Mouse (Mus musculus) forebrain, embryonic 14.5 days (tissue): Measurements from ENCODE around the gene Flywch2. TPM values are rescaled to one million over a fixed set of nuclear protein-coding genes. Genes with fewer than 3 reads are reported as not detected.

Experiments
- ATAC-seq: fragments of 200-750 bp; cut with Nextera tagmentation; 2 replicates; pipeline ENCODE4 v1.8.0; 2017; ENCODE audit warnings: mild to moderate bottlenecking, moderate library complexity
- DNase-seq: peaks from one replicate; pipeline ENCODE4 v3.0.0-alpha.2; 2015; ENCODE audit warnings: low spot score
- H3K27ac ChIP-seq: fragments of 300-500 bp; sonication (generic); 2 replicates; pipeline ENCODE4 v1.5.1; 2014; ENCODE audit warnings: low read depth, mild to moderate bottlenecking, control low read depth, low read length, moderate library complexity
- H3K27me3 ChIP-seq: fragments of 300-500 bp; sonication (generic); replicated peaks from 2 replicates; pipeline ENCODE4 v1.6.1; 2014; ENCODE audit warnings: low read length, control low read depth, mixed read lengths; ENCODE audit not compliant: control insufficient read depth, insufficient read depth
- H3K36me3 ChIP-seq: fragments of 300-500 bp; sonication (generic); 2 replicates; pipeline ENCODE4 v1.6.1; 2014; ENCODE audit warnings: low read length, control low read depth; ENCODE audit not compliant: control insufficient read depth, insufficient read depth
- H3K4me1 ChIP-seq: fragments of 300-500 bp; sonication (generic); 2 replicates; pipeline ENCODE4 v1.6.1; 2014; ENCODE audit warnings: antibody characterized with exemption, low read length, control low read depth; ENCODE audit not compliant: control insufficient read depth, insufficient read depth
- H3K4me2 ChIP-seq: fragments of 300-500 bp; sonication (generic); 2 replicates; pipeline ENCODE4 v1.6.1; 2014; ENCODE audit warnings: mild to moderate bottlenecking, control low read depth, low read length
- H3K4me3 ChIP-seq: fragments of 300-500 bp; sonication (generic); 2 replicates; pipeline ENCODE4 v1.5.1; 2014; ENCODE audit warnings: low read depth, low read length, control low read depth
- H3K9ac ChIP-seq: fragments of 300-500 bp; sonication (generic); 2 replicates; pipeline ENCODE4 v1.6.1; 2014; ENCODE audit warnings: mild to moderate bottlenecking, low read length, control low read depth, moderate library complexity
- H3K9me3 ChIP-seq: fragments of 300-500 bp; sonication (generic); replicated peaks from 2 replicates; pipeline ENCODE4 v1.6.1; 2016; ENCODE audit warnings: low read length, control low read depth, mixed read lengths; ENCODE audit not compliant: control insufficient read depth
- WGBS: fragments of 180-500 bp; shearing (Covaris S2); extraction: QIAGEN DNeasy Blood & Tissue Kit; methylation state at CpG from one replicate; pipeline ENCODE4 v1.1.7; 2014; 5-methylcytosine and 5-hydroxymethylcytosine counted together
- polyA plus RNA-seq: library from polyadenylated mRNA; unstranded; fragments of >200 nt; fragmentation: Nextera tagmentation; extraction: Ambion mirVana; gene quantifications from 2 replicates; pipeline ENCODE4 v1.2.1, GENCODE M21; 2014

The Flywch2 gene
- polyA plus RNA-seq, 1 experiment from 2014 or later = 44.2 TPM

- Histone ChIP-seq H3K4me1 (no peaks in the 10 kb centered on the region), H3K27ac (no peak overlapping the region), H3K4me2 (no peak overlapping the region), H3K4me3 (no peak overlapping the region), H3K9me3 (peaks cover 13% of the 10 kb centered on the region), H3K27me3 (no peaks in the 10 kb centered on the region), H3K9ac (no peak overlapping the region), H3K36me3 (peaks cover 100% of the 10 kb centered on the region)
- 97% methylated on average over 5 of the region's 5 CpGs for WGBS
- ATAC-seq (no peak), DNase-seq (no peak)
These were observed 34.9 kb upstream of the Flywch2 start for GRCm38 (mm10) chr17:23820731-23821130.

GRCm38 (mm10) chr17:23819235-23819634, 33.4 kb upstream of the Flywch2 start:
- Histone ChIP-seq H3K4me2 (no peak overlapping the region), H3K9ac (no peak overlapping the region), H3K36me3 (peaks cover 100% of the 10 kb centered on the region), H3K4me3 (no peak overlapping the region), H3K4me1 (no peaks in the 10 kb centered on the region), H3K27ac (no peak overlapping the region), H3K9me3 (peaks cover 13% of the 10 kb centered on the region), H3K27me3 (no peaks in the 10 kb centered on the region)
- ATAC-seq = no peak
- no peak for DNase-seq
- 98% methylated on average over 25 of the region's 25 CpGs for WGBS

GRCm38 (mm10) chr17:23818579-23818978, 32.7 kb upstream of the Flywch2 start:
- WGBS = 97% methylated on average over 8 of the region's 8 CpGs

GRCm38 (mm10) chr17:23815641-23816040, 29.8 kb upstream of the Flywch2 start:
- peaks cover 13% of the 10 kb centered on the region for H3K9me3 ChIP-seq
- no peak for DNase-seq
- no peaks in the 10 kb centered on the region for H3K27me3 ChIP-seq
- H3K4me1 ChIP-seq = no peaks in the 10 kb centered on the region
- H3K36me3 ChIP-seq = peaks cover 96% of the 10 kb centered on the region
- H3K9ac ChIP-seq = no peak overlapping the region
- no peak overlapping the region for H3K4me2 ChIP-seq
- H3K27ac ChIP-seq = no peak overlapping the region
- H3K4me3 ChIP-seq = no peak overlapping the region
- ATAC-seq = no peak
- WGBS = 99% methylated on average over 16 of the region's 16 CpGs

More at GRCm38 (mm10) chr17:23818579-23818978, 32.7 kb upstream of the Flywch2 start:
- no peaks in the 10 kb centered on the region for H3K27me3 ChIP-seq
- H3K9ac ChIP-seq = no peak overlapping the region
- DNase-seq (no peak), ATAC-seq (no peak)
- H3K36me3 ChIP-seq = peaks cover 99% of the 10 kb centered on the region
- H3K9me3 ChIP-seq = peaks cover 13% of the 10 kb centered on the region
- no peak overlapping the region for H3K4me3 ChIP-seq
- no peak overlapping the region for H3K27ac ChIP-seq
- H3K4me1 ChIP-seq = no peaks in the 10 kb centered on the region
- no peak overlapping the region for H3K4me2 ChIP-seq

GRCm38 (mm10) chr17:23807918-23808317, 22.0 kb upstream of the Flywch2 start:
- no peaks in the 10 kb centered on the region for H3K27me3 ChIP-seq
- H3K27ac ChIP-seq = no peak overlapping the region
- H3K36me3 ChIP-seq = peaks cover 57% of the 10 kb centered on the region
- no peak for ATAC-seq
- H3K9ac ChIP-seq = no peak overlapping the region
- H3K4me2 ChIP-seq = no peak overlapping the region
- no peak overlapping the region for H3K4me3 ChIP-seq
- WGBS = 98% methylated on average over 3 of the region's 3 CpGs
- no peak for DNase-seq
- H3K4me1 ChIP-seq = peaks cover 16% of the 10 kb centered on the region
- no peaks in the 10 kb centered on the region for H3K9me3 ChIP-seq

GRCm38 (mm10) chr17:23806867-23807266, 21.0 kb upstream of the Flywch2 start:
- H3K36me3 ChIP-seq = peaks cover 46% of the 10 kb centered on the region
- H3K4me3 ChIP-seq = no peak overlapping the region
- 82% methylated on average over 25 of the region's 25 CpGs for WGBS
- H3K9ac ChIP-seq = no peak overlapping the region
- no peak overlapping the region for H3K4me2 ChIP-seq
- H3K27ac ChIP-seq = no peak overlapping the region
- no peaks in the 10 kb centered on the region for H3K27me3 ChIP-seq
- no peak for DNase-seq
- no peak for ATAC-seq
- peaks cover 16% of the 10 kb centered on the region for H3K4me1 ChIP-seq
- no peaks in the 10 kb centered on the region for H3K9me3 ChIP-seq

- ATAC-seq = no peak
- 7% methylated on average over 8 of the region's 8 CpGs for WGBS
These were observed 18.7 kb upstream of the Flywch2 start for GRCm38 (mm10) chr17:23804426-23805085.

GRCm38 (mm10) chr17:23803366-23804041, 17.6 kb upstream of the Flywch2 start:
- H3K9me3 ChIP-seq = no peaks in the 10 kb centered on the region
- H3K9ac ChIP-seq = peak overlapping the region; percentile 93
- H3K4me2 ChIP-seq = peak overlapping the region; percentile 89
- WGBS = under 1% methylated on average over 48 of the region's 83 CpGs
- H3K36me3 ChIP-seq = peaks cover 14% of the 10 kb centered on the region
- H3K4me3 ChIP-seq = peak overlapping the region; percentile 99
- peak; percentile 65 for ATAC-seq
- peak; percentile 90 for DNase-seq
- H3K4me1 ChIP-seq = peaks cover 16% of the 10 kb centered on the region
- no peaks in the 10 kb centered on the region for H3K27me3 ChIP-seq
- peak overlapping the region; percentile 98 for H3K27ac ChIP-seq

More at GRCm38 (mm10) chr17:23804426-23805085, 18.7 kb upstream of the Flywch2 start:
- H3K9me3 ChIP-seq = no peaks in the 10 kb centered on the region
- DNase-seq = no peak
- H3K27ac ChIP-seq = no peak overlapping the region
- H3K4me3 ChIP-seq = peak overlapping the region; percentile 99
- peaks cover 16% of the 10 kb centered on the region for H3K4me1 ChIP-seq
- no peaks in the 10 kb centered on the region for H3K27me3 ChIP-seq
- H3K9ac ChIP-seq = peak overlapping the region; percentile 93
- peaks cover 24% of the 10 kb centered on the region for H3K36me3 ChIP-seq
- H3K4me2 ChIP-seq = peak overlapping the region; percentile 89
